Mouse (Mus musculus) spleen, adult 2 months (tissue): ENCODE results near the gene 6430628N08Rik. TPM values are rescaled to one million over a fixed set of nuclear protein-coding genes. Genes with fewer than 3 reads are reported as not detected.

Experiments
- DNase-seq, 2 experiments: peaks; one replicate each; pipeline versions ENCODE4 v3.0.0 to v3.0.0-alpha.2; 2012 to 2021; ENCODE audit warnings: low spot score in 2 of 2, low read depth in 1 of 2
- H3K27ac ChIP-seq: fragments of 200-500 bp; 2 replicates; pipeline ENCODE4 v1.5.1; 2012; ENCODE audit warnings: low read length, inconsistent platforms; ENCODE audit not compliant: insufficient read depth
- H3K27me3 ChIP-seq: fragments of 200-500 bp; 2 replicates; pipeline ENCODE4 v1.6.1; 2012; ENCODE audit warnings: mild to moderate bottlenecking, moderate library complexity, low read length, inconsistent platforms; ENCODE audit not compliant: control insufficient read depth, insufficient read depth
- H3K36me3 ChIP-seq: fragments of 200-500 bp; 2 replicates; pipeline ENCODE4 v1.6.1; 2012; ENCODE audit warnings: mild to moderate bottlenecking, low read length, inconsistent platforms; ENCODE audit not compliant: control insufficient read depth, insufficient read depth
- H3K4me1 ChIP-seq: fragments of 200-500 bp; 2 replicates; pipeline ENCODE4 v1.6.1; 2011; ENCODE audit warnings: inconsistent platforms; ENCODE audit not compliant: control insufficient read depth, insufficient read depth, insufficient read length
- H3K4me3 ChIP-seq: fragments of 200-500 bp; 2 replicates; pipeline ENCODE4 v1.5.1; 2011; ENCODE audit warnings: mild to moderate bottlenecking, inconsistent platforms; ENCODE audit not compliant: insufficient read depth, insufficient read length; ENCODE audit errors: extremely low read depth
- CTCF ChIP-seq: fragments of 200-500 bp; IDR thresholded peaks from 2 replicates; pipeline ENCODE4 v1.5.1; 2011; ENCODE audit warnings: mild to moderate bottlenecking, inconsistent platforms; ENCODE audit not compliant: insufficient read depth, insufficient read length, insufficient replicate concordance; ENCODE audit errors: extremely low read depth
- POLR2A ChIP-seq: fragments of 200-500 bp; IDR thresholded peaks from 2 replicates; pipeline ENCODE4 v1.6.1; 2011; ENCODE audit warnings: low read depth, low read length, inconsistent platforms
- WGBS: fragments of 180-500 bp; shearing (Covaris S2); methylation state at CpG from one replicate; pipeline ENCODE4 v1.1.7; 2018; 5-methylcytosine and 5-hydroxymethylcytosine counted together
- polyA plus RNA-seq: library from polyadenylated mRNA; depleted of rRNA; stranded (reverse); fragments of >200 nt; gene quantifications from 2 replicates; pipeline ENCODE4 v1.2.3, GENCODE M21; 2012; rRNA removed

The 6430628N08Rik gene
- not detected in 2 replicates for polyA plus RNA-seq

GRCm38 (mm10) chr4:115890553-115890952 is at the start of gene 6430628N08Rik:
6430628N08Rik (plus strand) TSS chr4:115890665.
- 7% methylated on average over 31 of the region's 31 CpGs for WGBS
- 0 out of 2 replicates have a peak, but pooled peaks cover 5% of the 10 kb centered on the region for H3K27me3 ChIP-seq

GRCm38 (mm10) chr4:115840842-115841241 is 49.6 kb upstream of the 6430628N08Rik start:
- H3K4me1 ChIP-seq, result peaks cover 5% of the 10 kb centered on the region; the same call in 1 of the 2 replicates
- no peaks in the 10 kb centered on the region for H3K27me3 ChIP-seq
- DNase-seq, result no peak
- TF ChIP-seq CTCF (no peak), POLR2A (no peak)
- H3K27ac ChIP-seq, result no peak overlapping the region
- peaks cover 1% of the 10 kb centered on the region; the same call in 1 of the 2 replicates for H3K36me3 ChIP-seq
- WGBS, result 89% methylated on average over 4 of the region's 4 CpGs
- H3K4me3 ChIP-seq, result no peak overlapping the region

More at GRCm38 (mm10) chr4:115890553-115890952, at the start of gene 6430628N08Rik:
- Histone ChIP-seq H3K27ac (no peak within 1 kb of the TSS), H3K36me3 (no peaks in the 10 kb centered on the region), H3K4me3 (no peak within 1 kb of the TSS), H3K4me1 (no peaks in the 10 kb centered on the region)
- no peak for TF ChIP-seq POLR2A
- no peak for TF ChIP-seq CTCF
- no peak for DNase-seq

GRCm38 (mm10) chr4:115846656-115847055 is 43.8 kb upstream of the 6430628N08Rik start:
- WGBS, result 88% methylated on average over 2 of the region's 2 CpGs
- Histone ChIP-seq H3K4me1 (peaks cover 11% of the 10 kb centered on the region; the same call in 1 of the 2 replicates), H3K27me3 (no peaks in the 10 kb centered on the region), H3K27ac (no peak overlapping the region), H3K36me3 (peaks cover 19% of the 10 kb centered on the region), H3K4me3 (no peak overlapping the region)
- TF ChIP-seq CTCF (no peak), POLR2A (no peak)
- no peak for DNase-seq

DNA sequence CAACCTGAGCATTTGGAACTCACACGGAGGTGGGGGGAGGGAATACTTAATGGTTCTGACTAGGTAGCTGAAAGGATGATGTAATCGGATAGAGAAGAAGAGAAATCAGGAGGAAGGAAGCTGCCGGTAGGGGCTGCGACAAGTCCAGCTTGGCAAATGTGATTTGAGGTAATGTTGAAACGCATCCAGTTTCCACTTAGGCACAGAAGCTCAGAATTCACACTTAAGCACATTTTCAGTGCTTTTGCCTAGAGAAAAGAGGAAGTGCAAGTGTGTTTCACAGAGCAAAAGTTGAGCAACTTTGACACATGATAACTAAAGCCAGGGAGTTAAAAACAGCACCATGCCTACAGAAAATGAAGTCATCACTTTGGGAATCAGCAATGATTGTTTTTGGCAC is 43.1 kb upstream of the 6430628N08Rik start:
- Histone ChIP-seq H3K27me3 (no peaks in the 10 kb centered on the region), H3K4me3 (no peak overlapping the region), H3K27ac (peak overlapping the region; percentile 68), H3K36me3 (peaks cover 21% of the 10 kb centered on the region), H3K4me1 (peaks cover 11% of the 10 kb centered on the region; the same call in 1 of the 2 replicates)
- DNase-seq, result no peak
- 9% methylated on average over 5 of the region's 5 CpGs for WGBS
- no peak for TF ChIP-seq CTCF
- no peak for TF ChIP-seq POLR2A

GRCm38 (mm10) chr4:115848083-115848482 is 42.4 kb upstream of the 6430628N08Rik start:
- Histone ChIP-seq H3K27me3 (no peaks in the 10 kb centered on the region), H3K4me1 (peaks cover 11% of the 10 kb centered on the region; the same call in 1 of the 2 replicates), H3K36me3 (peaks cover 19% of the 10 kb centered on the region), H3K4me3 (no peak overlapping the region), H3K27ac (peak overlapping the region; percentile 16; the same call in 1 of the 2 replicates)
- TF ChIP-seq CTCF (no peak), POLR2A (no peak)
- no peak for DNase-seq
- 79% methylated on average over 1 of the region's 1 CpGs for WGBS

DNA sequence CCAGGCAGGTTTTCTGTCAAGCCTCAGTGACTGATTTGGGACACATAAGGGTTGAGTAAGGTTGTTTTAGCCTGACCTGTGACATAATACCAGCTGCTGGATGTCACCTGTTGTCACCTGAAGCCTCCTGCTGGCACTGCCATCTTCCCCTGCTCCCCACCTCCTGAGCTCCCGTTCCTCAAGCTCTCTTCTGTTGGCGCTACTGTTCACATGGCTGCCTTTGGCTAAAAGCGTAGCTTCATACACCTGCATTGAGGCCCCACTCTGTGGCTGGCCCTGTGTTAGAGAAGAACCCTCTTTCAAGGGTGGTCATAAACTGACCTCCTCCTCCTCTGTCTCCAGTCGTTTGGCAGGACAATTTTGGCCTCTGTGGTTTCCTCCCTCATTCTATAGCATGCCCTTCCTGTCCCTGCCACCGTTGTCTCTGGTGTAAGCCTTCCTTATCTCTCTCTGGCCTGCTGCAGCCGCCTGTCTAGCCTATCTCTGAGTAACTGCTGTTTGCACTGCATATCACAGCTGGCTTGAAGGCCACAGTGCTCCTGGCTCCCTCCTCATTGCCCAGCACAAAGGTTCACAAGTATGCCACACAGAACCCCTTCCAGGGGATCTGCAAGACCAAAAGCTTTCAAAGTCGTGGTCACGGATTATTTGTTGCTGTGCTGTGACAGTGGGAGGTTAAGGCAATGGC is 41.3 kb upstream of the 6430628N08Rik start:
- Histone ChIP-seq H3K27me3 (no peaks in the 10 kb centered on the region), H3K4me3 (no peak overlapping the region), H3K4me1 (peaks cover 11% of the 10 kb centered on the region; the same call in 1 of the 2 replicates), H3K27ac (peak overlapping the region; percentile 10; the same call in 1 of the 2 replicates), H3K36me3 (peaks cover 24% of the 10 kb centered on the region)
- TF ChIP-seq POLR2A (no peak), CTCF (no peak)
- WGBS, result 49% methylated on average over 8 of the region's 8 CpGs
- DNase-seq, result no peak

DNA sequence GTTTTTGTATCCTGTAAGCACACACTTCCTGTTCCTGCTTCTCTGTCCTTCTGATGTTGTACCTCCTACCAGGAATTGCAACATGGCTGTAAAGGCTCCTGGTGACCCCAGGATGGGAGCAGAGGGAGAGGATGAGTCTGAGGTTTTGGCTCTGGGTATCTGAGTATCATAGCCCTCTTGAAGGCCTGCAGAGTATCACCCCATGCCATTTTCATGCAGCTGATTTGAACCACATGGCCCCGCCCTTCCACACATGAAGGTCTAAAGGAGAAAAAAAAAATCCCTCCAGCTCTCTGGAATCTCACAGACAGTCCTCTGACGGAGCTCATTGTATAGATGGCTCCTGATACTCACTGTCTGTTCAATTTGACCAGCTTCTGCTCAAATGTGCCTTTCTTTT is 40.4 kb upstream of the 6430628N08Rik start:
- 87% methylated on average over 2 of the region's 2 CpGs for WGBS
- peaks cover 11% of the 10 kb centered on the region; the same call in 1 of the 2 replicates for H3K4me1 ChIP-seq
- no peak overlapping the region for H3K27ac ChIP-seq

More for the DNA sequence above, 40.4 kb upstream of the 6430628N08Rik start:
- DNase-seq, result no peak
- Histone ChIP-seq H3K4me3 (no peak overlapping the region), H3K27me3 (no peaks in the 10 kb centered on the region), H3K36me3 (peaks cover 25% of the 10 kb centered on the region)
- TF ChIP-seq POLR2A (no peak), CTCF (no peak)
